Mouse (Mus musculus) heart, adult 11 months (tissue): ENCODE data around the gene Fhl2.
A peak's percentile ranks its signal among the peaks of the same experiment; 100 is the strongest.

ENCODE experiments used
- DNase-seq: peaks from one replicate; pipeline ENCODE4 v3.0.0; 2022

Fhl2 gene

GRCm38 (mm10) chr1:43192471-43192870 lies 4.3 kb downstream of the Fhl2 start:
- DNase-seq = peak; percentile 53

GRCm38 (mm10) chr1:43191078-43191477 lies 5.7 kb downstream of the Fhl2 start:
- DNase-seq = no peak

- DNase-seq = peak; percentile 45
Measured at GRCm38 (mm10) chr1:43188893-43189292, 7.9 kb downstream of the Fhl2 start.

GRCm38 (mm10) chr1:43186334-43186733 lies 10.4 kb downstream of the Fhl2 start:
- DNase-seq = peak; percentile 67

- DNase-seq = peak; percentile 77
Measured at GRCm38 (mm10) chr1:43180912-43181311, 15.9 kb downstream of the Fhl2 start.

- DNase-seq = no peak
Measured at GRCm38 (mm10) chr1:43178780-43179179, 18.0 kb downstream of the Fhl2 start.

GRCm38 (mm10) chr1:43178378-43178777 lies 18.4 kb downstream of the Fhl2 start:
- DNase-seq = peak; percentile 82

- peak; percentile 91 for DNase-seq
Measured at GRCm38 (mm10) chr1:43173283-43174226, 23.2 kb downstream of the Fhl2 start.

GRCm38 (mm10) chr1:43171816-43172215 lies 25.0 kb downstream of the Fhl2 start:
- peak; percentile 85 for DNase-seq

GRCm38 (mm10) chr1:43171093-43171492 lies 25.7 kb downstream of the Fhl2 start:
- DNase-seq = no peak

GRCm38 (mm10) chr1:43169661-43170060 lies 27.1 kb downstream of the Fhl2 start:
- DNase-seq = peak; percentile 33

GRCm38 (mm10) chr1:43169227-43169626 lies 27.6 kb downstream of the Fhl2 start:
- DNase-seq = peak; percentile 83

GRCm38 (mm10) chr1:43168618-43169017 lies 28.2 kb downstream of the Fhl2 start:
- DNase-seq = peak; percentile 91

GRCm38 (mm10) chr1:43168026-43168425 lies 28.8 kb downstream of the Fhl2 start:
- peak; percentile 85 for DNase-seq

- DNase-seq = peak; percentile 89
Measured at GRCm38 (mm10) chr1:43164582-43164981, 32.2 kb downstream of the Fhl2 start.

- peak; percentile 97 for DNase-seq
Measured at GRCm38 (mm10) chr1:43163467-43164418, 33.0 kb downstream of the Fhl2 start.

- peak; percentile 93 for DNase-seq
Measured at GRCm38 (mm10) chr1:43163084-43163466, 33.7 kb downstream of the Fhl2 start.

GRCm38 (mm10) chr1:43162394-43162793 lies 34.4 kb downstream of the Fhl2 start:
- peak; percentile 87 for DNase-seq

- no peak for DNase-seq
Measured at GRCm38 (mm10) chr1:43159429-43159828, 37.4 kb downstream of the Fhl2 start.

- DNase-seq = no peak
Measured at GRCm38 (mm10) chr1:43157907-43158306, 38.9 kb downstream of the Fhl2 start.

- DNase-seq = no peak
Measured at GRCm38 (mm10) chr1:43154491-43154890, 42.3 kb downstream of the Fhl2 start.

GRCm38 (mm10) chr1:43153538-43153937 lies 43.2 kb downstream of the Fhl2 start:
- DNase-seq = no peak

GRCm38 (mm10) chr1:43152626-43153025 lies 44.2 kb downstream of the Fhl2 start:
- DNase-seq = no peak
